Mouse (Mus musculus): ENCODE measurements around the gene Col18a1. TPM values are rescaled to one million over a fixed set of nuclear protein-coding genes. Genes with fewer than 3 reads are reported as not detected.

The Col18a1 gene
- total RNA-seq, 2 experiments from 2014 or later, result 3.8 to 6.0 TPM

- no peak overlapping the region for H3K27ac ChIP-seq
- no peak overlapping the region for H3K4me3 ChIP-seq
- DNase-seq, result no peak
- intact Hi-C loops (cut with DNase I), result no loop called here
- TF ChIP-seq CTCF (IDR thresholded peaks at IDR 0.05), result no peak
These were observed 139.4 kb downstream of the Col18a1 start for GRCm38 (mm10) chr10:77026944-77027343.

DNA sequence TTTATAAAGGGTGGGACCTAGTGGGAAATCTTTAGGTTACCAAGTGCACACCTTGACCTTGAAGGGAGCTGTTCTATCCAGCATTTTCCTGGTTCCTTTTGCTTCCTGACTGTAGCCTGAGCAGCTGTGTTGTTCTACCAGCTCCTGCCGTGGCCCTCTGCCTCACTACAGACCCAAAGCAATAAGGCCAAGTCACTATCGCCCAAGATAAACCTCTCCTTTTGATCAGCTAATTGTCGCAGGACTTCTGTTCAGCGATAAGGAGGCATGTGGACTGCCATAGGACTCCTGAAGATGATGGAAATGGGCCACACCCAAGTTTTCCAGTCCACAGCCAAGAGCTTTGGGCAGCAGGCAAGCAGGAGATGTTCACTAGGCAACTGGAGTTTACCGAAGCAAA is 142.1 kb downstream of the Col18a1 start:
- no peak overlapping the region for H3K27ac ChIP-seq
- intact Hi-C loops (cut with DNase I), result no loop called here
- DNase-seq, result no peak
- no peak for TF ChIP-seq CTCF (IDR thresholded peaks at IDR 0.05)
- no peak overlapping the region for H3K4me3 ChIP-seq

- H3K27ac ChIP-seq, result no peak overlapping the region
- no peak overlapping the region for H3K4me3 ChIP-seq
- no peak for DNase-seq
- TF ChIP-seq CTCF (IDR thresholded peaks at IDR 0.05), result no peak
- intact Hi-C loops (cut with DNase I), result no loop called here
These were observed 143.8 kb downstream of the Col18a1 start for GRCm38 (mm10) chr10:77022301-77023130.

- peak overlapping the region; percentile 34; the same call in 1 of the 2 replicates for H3K4me3 ChIP-seq
- H3K27ac ChIP-seq, result no peak overlapping the region
- no peak; the same call in 1 of the 2 replicates for TF ChIP-seq CTCF (IDR thresholded peaks at IDR 0.05)
- intact Hi-C loops (cut with DNase I), result loop anchor here (1.0 kb wide), 1 partner anchor 186 kb away; no protein-coding TSS in a partner anchor
- peak; percentile 70 for DNase-seq
These were observed 144.8 kb downstream of the Col18a1 start for GRCm38 (mm10) chr10:77021399-77022052.

DNA sequence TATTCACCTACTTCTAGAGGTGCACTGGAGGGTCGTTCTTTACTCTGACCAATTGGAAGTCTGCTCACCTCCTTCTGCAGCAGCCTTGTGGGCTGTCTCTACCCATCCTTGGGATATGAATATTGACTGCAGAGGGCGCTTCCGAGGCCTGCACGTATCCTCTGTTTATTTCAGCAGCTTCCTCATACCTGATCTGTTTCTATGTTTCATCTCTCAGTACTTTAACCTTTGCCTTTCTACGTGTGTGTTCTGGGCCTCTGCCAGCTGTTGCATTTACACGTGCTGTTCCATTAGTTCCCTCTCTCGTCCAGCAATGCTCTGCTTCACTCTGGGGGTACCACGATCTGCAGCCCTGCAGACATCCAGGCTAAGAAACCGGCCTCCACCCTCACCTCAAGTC is 148.7 kb downstream of the Col18a1 start:
- Histone ChIP-seq H3K27ac (no peak overlapping the region), H3K4me3 (no peak overlapping the region)
- no peak for DNase-seq
- intact Hi-C loops (cut with DNase I), result no loop called here
- no peak for TF ChIP-seq CTCF (IDR thresholded peaks at IDR 0.05)

DNA sequence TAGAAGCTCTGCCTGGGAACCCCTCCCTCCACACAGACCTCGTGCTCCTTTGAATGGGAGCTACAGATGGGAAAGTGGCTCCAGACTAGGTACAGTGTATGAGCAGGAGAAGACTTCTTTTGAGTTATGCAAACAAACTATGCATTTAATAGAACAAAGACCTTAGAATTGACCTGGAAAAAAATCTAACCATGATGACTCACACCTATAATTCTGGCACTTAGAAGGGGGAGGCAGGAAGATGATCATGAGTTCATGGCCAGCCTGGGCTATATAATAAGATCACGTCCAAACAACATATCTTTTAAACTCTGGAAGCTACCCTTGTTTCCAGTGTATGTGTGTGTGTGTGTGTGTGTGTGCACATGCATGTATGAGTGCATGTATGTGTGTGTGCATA is 149.3 kb downstream of the Col18a1 start:
- Histone ChIP-seq H3K27ac (no peak overlapping the region), H3K4me3 (no peak overlapping the region)
- intact Hi-C loops (cut with DNase I), result no loop called here
- DNase-seq, result no peak
- no peak for TF ChIP-seq CTCF (IDR thresholded peaks at IDR 0.05)

DNA sequence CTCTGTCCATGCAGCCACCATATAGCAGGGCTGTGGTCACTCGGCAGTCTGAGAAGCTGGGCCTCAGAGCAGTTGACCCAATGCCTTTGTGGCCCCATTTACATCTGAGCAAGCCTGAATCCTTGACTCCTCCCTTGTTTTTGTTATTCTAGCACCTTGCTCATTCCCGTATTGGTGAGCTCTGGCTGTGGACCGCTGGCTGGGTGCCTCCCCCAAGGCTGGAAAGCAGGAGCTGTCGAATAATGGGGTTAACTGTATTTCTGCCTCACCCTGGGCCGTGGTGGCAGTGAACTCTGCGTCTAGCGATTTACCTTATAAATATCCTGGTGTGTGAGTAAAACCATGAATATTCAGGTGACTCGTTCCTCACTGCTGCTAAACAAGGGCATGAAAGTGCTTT is 149.8 kb downstream of the Col18a1 start:
- Histone ChIP-seq H3K27ac (no peak overlapping the region), H3K4me3 (no peak overlapping the region)
- intact Hi-C loops (cut with DNase I), result no loop called here
- no peak for DNase-seq
- no peak for TF ChIP-seq CTCF (IDR thresholded peaks at IDR 0.05)

GRCm38 (mm10) chr10:77016080-77016479 is 150.3 kb downstream of the Col18a1 start:
- intact Hi-C loops (cut with DNase I), result no loop called here
- no peak for TF ChIP-seq CTCF (IDR thresholded peaks at IDR 0.05)
- Histone ChIP-seq H3K27ac (no peak overlapping the region), H3K4me3 (no peak overlapping the region)
- no peak for DNase-seq

DNA sequence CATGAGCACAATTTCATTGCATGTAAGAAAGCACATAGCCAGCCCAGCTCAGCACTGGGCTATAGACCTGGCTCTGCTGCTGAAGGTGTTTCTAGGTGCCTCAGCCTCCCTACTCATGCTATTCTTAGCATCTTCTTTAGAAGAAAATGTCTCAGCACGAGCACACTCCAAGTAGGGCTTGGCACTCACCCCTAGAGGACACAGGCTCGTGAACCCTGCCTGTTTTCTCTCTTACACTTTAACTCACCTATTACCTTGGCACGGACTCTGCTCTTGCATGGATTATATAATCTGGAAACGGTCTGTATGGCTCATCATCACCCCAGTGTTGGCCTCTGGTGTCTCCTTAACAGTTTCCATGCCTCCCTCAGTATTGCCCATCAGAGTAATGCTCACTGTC is 154.7 kb downstream of the Col18a1 start:
- TF ChIP-seq CTCF (IDR thresholded peaks at IDR 0.05), result no peak
- intact Hi-C loops (cut with DNase I), result no loop called here
- DNase-seq, result no peak
- no peak overlapping the region for H3K27ac ChIP-seq
- H3K4me3 ChIP-seq, result no peak overlapping the region

DNA sequence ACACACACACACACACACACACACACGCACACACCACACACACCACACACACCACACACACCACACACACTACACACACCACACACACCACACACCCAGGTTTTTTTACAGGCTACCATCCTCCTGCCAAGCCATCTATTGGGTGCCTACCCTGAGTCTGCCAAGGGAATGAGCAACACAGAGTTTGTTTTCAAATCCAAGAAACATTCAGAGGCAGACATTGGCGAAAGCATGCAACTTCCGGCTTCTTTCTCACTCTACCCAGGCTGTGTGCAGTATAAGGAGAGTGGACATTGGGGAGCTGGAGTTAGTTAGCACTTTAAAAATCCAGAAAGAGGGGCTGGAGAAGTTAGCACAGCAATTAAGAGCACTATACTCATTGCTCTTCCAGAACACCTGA is 157.7 kb downstream of the Col18a1 start:
- no peak overlapping the region for H3K4me3 ChIP-seq
- intact Hi-C loops (cut with DNase I), result no loop called here
- TF ChIP-seq CTCF (IDR thresholded peaks at IDR 0.05), result no peak

DNA sequence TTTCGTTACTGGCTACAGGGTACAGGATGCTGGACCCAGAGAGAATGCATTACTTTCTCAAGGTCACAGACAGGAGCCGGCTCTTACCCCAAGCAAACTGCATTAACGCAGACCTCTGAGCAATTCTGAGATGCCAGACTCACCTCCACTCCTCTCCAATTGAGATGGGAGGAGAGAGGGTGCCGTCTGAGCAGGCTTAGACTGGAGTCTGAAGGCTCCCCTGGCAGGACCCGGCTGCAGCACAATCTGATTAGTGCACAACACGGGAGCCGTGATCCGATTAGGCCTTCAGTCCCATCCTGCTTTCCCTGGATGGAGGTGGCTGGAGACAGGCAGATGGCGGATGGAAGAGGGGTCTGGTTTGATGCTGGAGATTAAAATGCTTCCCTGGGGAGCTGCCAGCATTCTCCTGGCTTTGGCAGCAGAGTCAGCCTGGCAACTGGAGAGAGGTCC is 158.2 kb downstream of the Col18a1 start:
- TF ChIP-seq CTCF (IDR thresholded peaks at IDR 0.05), result no peak
- Histone ChIP-seq H3K4me3 (no peak overlapping the region), H3K27ac (peak overlapping the region; percentile 35; the same call in 1 of the 2 replicates)
- no peak for DNase-seq
- intact Hi-C loops (cut with DNase I), result no loop called here

More for the DNA sequence above, 157.7 kb downstream of the Col18a1 start:
- H3K27ac ChIP-seq, result no peak overlapping the region
- no peak for DNase-seq

DNA sequence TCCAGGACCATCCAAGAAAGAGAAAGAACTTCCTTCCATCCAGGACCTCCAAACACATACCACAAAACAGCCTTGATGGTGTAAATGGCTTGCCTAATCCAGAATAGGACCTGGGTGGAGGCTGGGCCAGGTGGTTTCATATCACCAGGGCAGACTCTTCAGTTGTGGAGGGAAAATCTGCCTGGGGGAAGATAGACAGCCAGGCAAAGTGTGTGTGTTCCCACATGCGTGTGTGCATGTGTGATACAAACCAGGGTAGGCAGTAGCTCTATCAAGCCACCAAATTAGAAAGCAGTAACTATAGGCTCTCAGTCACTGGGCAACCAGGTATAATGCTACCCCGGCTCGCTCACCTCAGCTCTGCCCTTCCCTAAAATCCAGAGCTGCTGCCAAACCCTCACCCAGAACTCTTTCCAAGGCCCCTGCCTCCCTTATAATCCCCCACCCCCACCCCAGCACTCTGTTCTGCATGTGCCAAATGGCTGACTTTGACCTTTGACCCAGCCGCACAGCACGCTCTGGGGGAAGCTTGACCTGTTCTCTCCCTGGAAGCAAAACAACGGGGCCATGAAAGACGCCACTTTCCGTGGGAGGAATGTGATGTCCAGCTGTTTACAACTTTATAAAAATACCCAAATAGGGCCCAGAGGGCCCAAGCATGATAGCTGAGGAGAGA is 158.8 kb downstream of the Col18a1 start:
- Histone ChIP-seq H3K27ac (no peak overlapping the region), H3K4me3 (no peak overlapping the region)
- intact Hi-C loops (cut with DNase I), result no loop called here
- TF ChIP-seq CTCF (IDR thresholded peaks at IDR 0.05), result no peak
- DNase-seq, result no peak

DNA sequence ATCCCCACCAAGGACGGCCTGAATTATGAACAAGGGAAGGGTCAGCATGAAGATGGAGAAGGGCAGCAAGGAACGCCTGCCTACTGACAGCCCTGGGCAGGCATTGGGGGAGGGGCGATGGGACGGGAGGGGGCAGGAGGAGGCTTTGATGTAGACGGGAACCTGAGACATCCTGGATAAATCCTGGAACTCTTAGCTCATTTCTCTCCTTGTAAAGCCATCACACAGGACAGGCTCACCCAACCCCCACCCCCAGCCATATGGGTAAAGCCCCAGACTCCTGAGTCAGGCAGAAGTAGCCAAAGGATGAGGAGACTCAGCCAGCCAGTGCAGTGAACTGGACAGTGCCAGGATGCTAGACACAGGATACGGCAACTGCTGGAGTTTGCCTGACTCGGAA is 161.4 kb downstream of the Col18a1 start:
- TF ChIP-seq CTCF (IDR thresholded peaks at IDR 0.05), result no peak
- Histone ChIP-seq H3K4me3 (no peak overlapping the region), H3K27ac (no peak overlapping the region)
- intact Hi-C loops (cut with DNase I), result no loop called here
- no peak for DNase-seq

Other genes with a start within 250 kb of the Col18a1 start
- 1 to 10 TPM; 1.9 to 2.0 TPM for gene Pcbp3, start 204.7 kb downstream of the Col18a1 start, total RNA-seq (2021)
- 1 to 10 TPM; 5.6 to 6.3 TPM for gene Slc19a1, start 134.3 kb downstream of the Col18a1 start, total RNA-seq (2021)
- gene Pofut2, start 92.7 kb upstream of the Col18a1 start, total RNA-seq (2021), result 10 to 100 TPM; 21.9 to 25.2 TPM